Mouse (Mus musculus): ENCODE measurements around the gene Lrrc10b.

DNA sequence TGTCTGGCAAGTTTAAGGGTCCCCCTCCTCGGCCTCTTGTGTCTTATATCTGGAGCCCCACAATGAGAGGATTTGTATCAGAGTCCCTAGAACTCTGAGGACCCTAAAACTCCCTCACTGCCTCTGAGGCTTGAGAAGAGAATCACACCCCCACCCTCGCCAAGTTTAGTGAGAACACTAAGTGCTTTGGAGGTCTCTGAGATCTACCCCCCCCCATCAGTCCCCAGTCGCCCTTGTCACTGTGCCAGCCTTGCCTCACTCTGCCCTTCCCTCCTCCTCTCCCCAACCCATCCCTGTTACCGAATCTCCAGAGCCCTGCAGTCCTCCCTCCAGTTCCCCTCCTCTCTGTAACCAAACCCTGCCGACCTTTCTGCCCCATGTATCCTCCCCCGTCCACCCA, 30.5 kb downstream of the Lrrc10b start:
- TF ChIP-seq TAL1 (conservative IDR thresholded peaks at IDR 0.05; ENCODE audit: low read depth, low read length) (no peak), CTCF (IDR thresholded peaks at IDR 0.05; ENCODE audit: low read depth, low read length) (no peak), GATA1 (IDR thresholded peaks at IDR 0.05; ENCODE audit: borderline replicate concordance, low read length) (no peak)

Measured in G1E (cell line).